Mouse (Mus musculus) hindbrain, embryonic 11.5 days (tissue): ENCODE measurements at regions not wholly inside any gene's neighbourhood (a gene's known extent, or its start where the extent isn't known, plus 50 kb on each side); places are given as distances from the start of the nearest gene placed in this dataset.

Source experiments
- ATAC-seq: fragments of 200-750 bp; cut with Nextera tagmentation; 2 replicates; pipeline ENCODE4 v1.8.0; 2017; ENCODE audit warnings: mild to moderate bottlenecking, moderate TSS enrichment, moderate library complexity; ENCODE audit not compliant: low FRiP score
- DNase-seq: peaks from one replicate; pipeline ENCODE4 v3.0.0-alpha.2; 2015; ENCODE audit warnings: low spot score
- H3K27ac ChIP-seq: fragments of 300-500 bp; sonication (generic); 2 replicates; pipeline ENCODE4 v1.5.1; 2014; ENCODE audit warnings: mild to moderate bottlenecking, low read depth, low read length
- H3K27me3 ChIP-seq: fragments of 300-500 bp; sonication (generic); 2 replicates; pipeline ENCODE4 v1.6.1; 2014; ENCODE audit warnings: mild to moderate bottlenecking, low read length, moderate library complexity, mixed read lengths; ENCODE audit not compliant: control insufficient read depth, insufficient read depth
- H3K36me3 ChIP-seq: fragments of 300-500 bp; sonication (generic); 2 replicates; pipeline ENCODE4 v1.6.1; 2014; ENCODE audit warnings: mild to moderate bottlenecking, low read length, moderate library complexity, mixed read lengths; ENCODE audit not compliant: control insufficient read depth, insufficient read depth
- H3K4me1 ChIP-seq: fragments of 300-500 bp; sonication (generic); replicated peaks from 2 replicates; pipeline ENCODE4 v1.6.1; 2014; ENCODE audit warnings: low read length, mixed read lengths; ENCODE audit not compliant: control insufficient read depth, insufficient read depth
- H3K4me2 ChIP-seq: fragments of 300-500 bp; sonication (generic); replicated peaks from 2 replicates; pipeline ENCODE4 v1.6.1; 2014; ENCODE audit warnings: mild to moderate bottlenecking, low read depth, low read length
- H3K4me3 ChIP-seq: fragments of 300-500 bp; sonication (generic); 2 replicates; pipeline ENCODE4 v1.5.1; 2014; ENCODE audit warnings: low read depth, low read length
- H3K9ac ChIP-seq: fragments of 300-500 bp; sonication (generic); 2 replicates; pipeline ENCODE4 v1.6.1; 2014; ENCODE audit warnings: low read depth, low read length
- H3K9me3 ChIP-seq: fragments of 300-500 bp; sonication (generic); 2 replicates; pipeline ENCODE4 v1.6.1; 2016; ENCODE audit warnings: low read length; ENCODE audit not compliant: control insufficient read depth
- WGBS: fragments of 180-500 bp; shearing (Covaris S2); extraction: QIAGEN DNeasy Blood & Tissue Kit; methylation state at CpG from one replicate; pipeline ENCODE4 v1.1.7; 2014; 5-methylcytosine and 5-hydroxymethylcytosine counted together

GRCm38 (mm10) chr10:51911066-51911691, 111.1 kb upstream of the Vgll2 start:
- DNase-seq (peak; percentile 4), ATAC-seq (peak; percentile 64; the same call in 1 of the 2 replicates)
- Histone ChIP-seq H3K27ac (no peak overlapping the region), H3K4me1 (0 out of 2 replicates have a peak, but pooled peaks cover 2% of the 10 kb centered on the region), H3K27me3 (no peaks in the 10 kb centered on the region), H3K36me3 (no peaks in the 10 kb centered on the region), H3K9me3 (no peaks in the 10 kb centered on the region), H3K4me3 (no peak overlapping the region), H3K9ac (no peak overlapping the region), H3K4me2 (no peak overlapping the region)
- 12% methylated on average over 10 of the region's 10 CpGs for WGBS

GRCm38 (mm10) chr10:51912096-51912495, 110.2 kb upstream of the Vgll2 start:
- Histone ChIP-seq H3K27me3 (no peaks in the 10 kb centered on the region), H3K9ac (no peak overlapping the region), H3K27ac (no peak overlapping the region), H3K4me3 (no peak overlapping the region), H3K9me3 (no peaks in the 10 kb centered on the region), H3K4me1 (0 out of 2 replicates have a peak, but pooled peaks cover 2% of the 10 kb centered on the region), H3K4me2 (no peak overlapping the region), H3K36me3 (no peaks in the 10 kb centered on the region)
- 43% methylated on average over 1 of the region's 1 CpGs for WGBS
- ATAC-seq = no peak
- no peak for DNase-seq

GRCm38 (mm10) chr10:51926644-51927043, 95.7 kb upstream of the Vgll2 start:
- Histone ChIP-seq H3K27ac (no peak overlapping the region), H3K9me3 (no peaks in the 10 kb centered on the region), H3K4me1 (no peaks in the 10 kb centered on the region), H3K4me2 (no peak overlapping the region), H3K27me3 (no peaks in the 10 kb centered on the region), H3K36me3 (no peaks in the 10 kb centered on the region), H3K9ac (no peak overlapping the region), H3K4me3 (no peak overlapping the region)
- 85% methylated on average over 2 of the region's 2 CpGs for WGBS
- no peak for ATAC-seq
- no peak for DNase-seq

GRCm38 (mm10) chr10:51929341-51929740, 93.0 kb upstream of the Vgll2 start:
- Histone ChIP-seq H3K9ac (no peak overlapping the region), H3K9me3 (no peaks in the 10 kb centered on the region), H3K27ac (no peak overlapping the region), H3K4me2 (no peak overlapping the region), H3K36me3 (no peaks in the 10 kb centered on the region), H3K27me3 (no peaks in the 10 kb centered on the region), H3K4me3 (no peak overlapping the region), H3K4me1 (no peaks in the 10 kb centered on the region)
- WGBS = 66% methylated on average over 6 of the region's 6 CpGs
- ATAC-seq = no peak
- no peak for DNase-seq

GRCm38 (mm10) chr10:51930266-51930665, 92.0 kb upstream of the Vgll2 start:
- H3K9me3 ChIP-seq = no peaks in the 10 kb centered on the region

GRCm38 (mm10) chr10:51930696-51931095, 91.6 kb upstream of the Vgll2 start:
- WGBS = 82% methylated on average over 1 of the region's 1 CpGs
- no peak for DNase-seq

More at GRCm38 (mm10) chr10:51930266-51930665, 92.0 kb upstream of the Vgll2 start:
- H3K4me3 ChIP-seq = no peak overlapping the region
- DNase-seq (no peak), ATAC-seq (no peak)
- 61% methylated on average over 2 of the region's 2 CpGs for WGBS
- no peaks in the 10 kb centered on the region for H3K4me1 ChIP-seq
- no peaks in the 10 kb centered on the region for H3K36me3 ChIP-seq
- no peak overlapping the region for H3K9ac ChIP-seq
- H3K4me2 ChIP-seq = no peak overlapping the region
- H3K27me3 ChIP-seq = no peaks in the 10 kb centered on the region
- no peak overlapping the region for H3K27ac ChIP-seq

GRCm38 (mm10) chr10:51935482-51935881, 86.8 kb upstream of the Vgll2 start:
- H3K9ac ChIP-seq = no peak overlapping the region
- H3K4me3 ChIP-seq = no peak overlapping the region
- no peak overlapping the region for H3K4me2 ChIP-seq
- no peaks in the 10 kb centered on the region for H3K9me3 ChIP-seq
- H3K36me3 ChIP-seq = no peaks in the 10 kb centered on the region
- no peaks in the 10 kb centered on the region for H3K27me3 ChIP-seq
- H3K27ac ChIP-seq = no peak overlapping the region
- no peak for ATAC-seq
- no peak for DNase-seq
- no peaks in the 10 kb centered on the region for H3K4me1 ChIP-seq
- WGBS = 79% methylated on average over 3 of the region's 3 CpGs

More at GRCm38 (mm10) chr10:51930696-51931095, 91.6 kb upstream of the Vgll2 start:
- H3K27me3 ChIP-seq = no peaks in the 10 kb centered on the region
- no peak overlapping the region for H3K4me2 ChIP-seq
- H3K36me3 ChIP-seq = no peaks in the 10 kb centered on the region
- no peaks in the 10 kb centered on the region for H3K4me1 ChIP-seq
- no peak overlapping the region for H3K9ac ChIP-seq
- H3K4me3 ChIP-seq = no peak overlapping the region
- ATAC-seq = no peak
- no peaks in the 10 kb centered on the region for H3K9me3 ChIP-seq
- H3K27ac ChIP-seq = no peak overlapping the region

- Histone ChIP-seq H3K9ac (no peak overlapping the region), H3K27me3 (no peaks in the 10 kb centered on the region), H3K4me1 (no peaks in the 10 kb centered on the region), H3K36me3 (no peaks in the 10 kb centered on the region), H3K4me3 (no peak overlapping the region), H3K4me2 (no peak overlapping the region), H3K9me3 (no peaks in the 10 kb centered on the region), H3K27ac (no peak overlapping the region)
- WGBS = 78% methylated on average over 2 of the region's 2 CpGs
- DNase-seq = no peak
- ATAC-seq = no peak
Measured at GRCm38 (mm10) chr10:51941192-51941591, 81.1 kb upstream of the Vgll2 start.

GRCm38 (mm10) chr10:51945701-51946100, 76.6 kb upstream of the Vgll2 start:
- Histone ChIP-seq H3K4me2 (no peak overlapping the region), H3K27ac (no peak overlapping the region), H3K27me3 (no peaks in the 10 kb centered on the region), H3K9me3 (no peaks in the 10 kb centered on the region), H3K36me3 (no peaks in the 10 kb centered on the region), H3K4me1 (no peaks in the 10 kb centered on the region), H3K9ac (no peak overlapping the region), H3K4me3 (no peak overlapping the region)
- 47% methylated on average over 4 of the region's 4 CpGs for WGBS
- no peak for DNase-seq
- peak; percentile 65; the same call in 1 of the 2 replicates for ATAC-seq
